Mouse (Mus musculus): ENCODE results near the gene Grk2.

The Grk2 gene

DNA sequence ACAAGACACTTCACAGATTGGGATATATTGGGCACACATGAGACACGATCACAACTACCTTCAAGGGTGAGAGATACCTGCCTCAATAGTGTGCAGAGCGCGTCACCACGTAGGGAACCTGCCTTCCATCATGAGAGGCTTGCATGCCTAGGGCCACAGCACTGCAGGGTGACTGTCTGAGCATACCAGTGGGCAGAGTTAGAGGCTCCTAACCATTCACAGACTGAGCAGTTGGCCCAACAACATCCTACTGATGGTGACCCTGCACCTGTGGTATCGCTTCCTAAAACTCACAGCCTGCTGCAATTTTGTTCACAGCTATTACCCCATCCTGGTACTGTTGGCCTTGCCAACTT, 2.4 kb downstream of the Grk2 start:
- in situ Hi-C loops (cut with MseI, MboI): loop anchor here (5.0 kb wide), 2 partner anchors 36 to 41 kb away; partner anchors contain the start of gene Ssh3 (in 1 of the 2)

DNA sequence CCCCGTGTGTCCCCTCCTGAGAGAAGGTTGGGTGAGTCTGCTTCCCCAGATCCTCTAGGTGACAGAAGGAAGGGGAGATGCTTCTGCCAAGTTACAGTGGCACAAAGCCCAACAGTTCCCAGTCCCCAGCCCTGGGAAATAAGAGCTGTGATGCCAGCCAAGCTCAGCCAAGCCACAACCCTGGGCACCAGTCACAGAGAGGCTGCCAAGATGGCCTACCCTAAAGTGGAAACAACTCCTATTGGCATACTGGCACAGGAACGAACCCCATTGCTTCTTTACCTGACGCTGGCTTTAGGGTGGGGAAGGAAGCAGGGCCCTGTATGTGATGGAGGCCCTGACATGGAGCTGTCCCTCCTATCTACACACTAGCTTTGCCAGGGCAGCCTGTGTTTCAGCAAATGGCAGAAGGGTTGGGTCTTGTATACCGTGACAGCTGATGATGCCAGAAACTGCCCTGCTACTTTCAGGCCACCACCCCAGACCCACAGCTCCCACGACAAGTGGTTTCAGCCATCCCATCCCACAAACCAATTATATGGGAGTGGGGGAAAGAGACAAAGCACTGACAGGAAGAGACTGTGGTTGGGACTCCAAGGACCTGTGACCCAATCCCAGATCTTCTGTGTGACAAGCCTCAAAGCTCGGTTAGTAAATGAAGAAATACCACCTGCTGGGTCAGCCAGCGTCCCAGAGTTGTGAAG, 2.9 kb downstream of the Grk2 start:
- in situ Hi-C loops (cut with MseI, MboI): loop anchor here (5.0 kb wide), 2 partner anchors 36 to 41 kb away; partner anchors contain the start of gene Ssh3 (in 1 of the 2)

DNA sequence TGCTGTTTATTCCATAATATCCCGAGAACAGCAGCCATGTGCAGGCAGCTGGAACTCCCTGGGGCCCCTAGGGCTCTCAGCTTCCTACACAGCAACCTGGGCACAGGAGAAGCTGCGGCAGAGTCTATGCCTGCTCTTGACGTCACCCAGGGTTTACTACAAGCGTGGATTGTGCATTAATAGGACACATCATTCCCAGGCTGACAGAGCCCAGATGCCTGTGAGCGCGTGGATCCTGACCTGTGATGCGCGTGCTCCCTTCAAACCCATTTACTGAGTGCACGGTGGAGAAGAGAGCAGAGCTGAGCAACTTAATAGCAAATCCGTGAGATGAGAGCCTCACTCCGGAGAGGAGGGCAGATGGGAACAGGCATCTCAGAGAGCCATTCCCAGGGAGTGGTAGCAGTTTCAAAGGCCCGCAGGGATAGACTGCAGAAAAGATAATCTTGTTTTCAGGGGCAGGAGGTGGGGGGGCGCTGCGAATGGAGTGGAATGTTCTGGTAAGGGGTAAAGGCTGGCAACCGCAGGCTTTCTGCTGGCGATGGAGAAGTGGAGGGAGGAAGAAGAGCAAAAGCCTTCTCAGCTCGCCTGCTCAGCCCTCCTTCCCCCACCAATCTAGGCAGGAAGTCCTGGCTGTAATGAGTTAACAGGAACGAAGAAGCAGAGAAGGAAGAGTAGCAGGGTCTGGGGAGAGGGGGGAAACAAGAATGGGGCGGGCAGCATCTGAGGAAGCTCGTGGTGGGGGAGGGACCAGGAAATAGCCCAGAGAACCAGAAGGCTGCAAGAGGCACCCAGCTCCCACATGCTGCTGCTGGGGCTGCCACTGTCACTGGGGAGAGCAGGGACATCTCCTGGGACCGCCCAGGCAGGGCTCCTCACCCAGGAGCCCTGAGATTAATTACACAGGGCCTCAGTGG, 4.0 kb downstream of the Grk2 start:
- in situ Hi-C loops (cut with MseI, MboI): loop anchor here (5.0 kb wide), 2 partner anchors 35 to 40 kb away; partner anchors contain the start of gene Ssh3 (in 1 of the 2)

DNA sequence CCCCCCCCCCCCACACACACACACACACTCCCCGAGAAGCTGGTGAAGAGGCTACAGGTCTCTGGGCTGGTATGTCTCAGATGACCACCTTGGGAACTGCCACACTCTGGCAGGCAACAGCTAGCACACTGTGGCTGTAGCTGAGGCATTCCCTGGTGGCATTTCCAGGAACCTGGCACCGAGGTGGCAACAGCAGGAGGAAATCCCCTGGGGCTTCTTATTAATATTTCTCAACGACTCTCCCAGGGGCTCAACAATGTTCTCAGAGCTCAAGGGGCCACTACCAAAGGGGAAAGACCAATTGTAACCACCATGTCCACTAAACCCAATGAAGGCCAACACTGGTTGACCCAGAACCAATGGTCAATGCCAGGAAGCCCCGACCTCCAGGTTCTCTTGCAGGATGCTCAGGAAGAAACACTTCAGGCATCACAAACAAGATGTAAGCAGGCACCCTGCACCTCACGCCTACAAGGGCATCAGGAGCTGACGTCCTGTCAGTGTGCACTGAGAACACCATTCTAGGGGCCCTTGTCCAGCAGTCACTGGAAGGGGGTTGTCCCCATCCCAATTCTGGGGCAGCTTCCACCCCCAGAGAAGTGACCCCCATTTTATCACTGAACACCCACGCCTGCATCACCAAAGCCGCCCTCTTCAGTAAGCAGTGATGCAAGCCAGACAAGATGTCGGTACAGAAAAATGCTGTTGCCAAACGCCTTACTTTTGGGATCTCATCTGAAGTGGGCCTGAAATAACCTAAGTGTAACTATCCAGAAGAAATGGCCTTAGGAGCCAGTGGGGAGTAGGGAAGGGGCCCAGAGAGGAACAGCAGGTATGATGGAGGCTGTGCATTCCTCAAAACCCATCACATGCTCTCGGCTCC, 4.9 kb downstream of the Grk2 start:
- in situ Hi-C loops (cut with MseI, MboI): loop anchor here (5.0 kb wide), 2 partner anchors 34 to 39 kb away; partner anchors contain the start of gene Ssh3 (in 1 of the 2)

DNA sequence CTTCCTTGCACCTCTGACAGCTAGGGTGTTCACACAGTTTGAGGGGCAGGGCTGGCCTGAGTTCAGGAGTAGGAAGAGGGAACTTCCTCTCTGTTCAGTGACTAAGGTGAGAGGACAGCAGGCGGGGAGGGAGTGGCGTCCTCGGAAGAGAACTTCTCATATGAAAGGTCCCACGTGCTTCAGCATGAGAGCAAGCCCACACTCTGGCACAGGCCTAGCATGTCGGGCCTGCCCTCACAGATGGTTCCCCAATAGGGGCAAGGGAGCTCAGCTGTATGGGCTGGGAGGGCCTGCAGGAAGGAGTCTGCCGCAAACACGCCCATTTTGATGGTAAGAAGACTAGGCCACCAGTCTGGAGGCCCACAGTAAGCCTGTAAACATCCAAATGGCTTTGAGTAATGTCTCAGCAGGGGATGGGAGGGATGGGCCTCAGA, 5.7 kb downstream of the Grk2 start:
- in situ Hi-C loops (cut with MseI, MboI): loop anchor here (5.0 kb wide), 2 partner anchors 33 to 38 kb away; partner anchors contain the start of gene Ssh3 (in 1 of the 2)

DNA sequence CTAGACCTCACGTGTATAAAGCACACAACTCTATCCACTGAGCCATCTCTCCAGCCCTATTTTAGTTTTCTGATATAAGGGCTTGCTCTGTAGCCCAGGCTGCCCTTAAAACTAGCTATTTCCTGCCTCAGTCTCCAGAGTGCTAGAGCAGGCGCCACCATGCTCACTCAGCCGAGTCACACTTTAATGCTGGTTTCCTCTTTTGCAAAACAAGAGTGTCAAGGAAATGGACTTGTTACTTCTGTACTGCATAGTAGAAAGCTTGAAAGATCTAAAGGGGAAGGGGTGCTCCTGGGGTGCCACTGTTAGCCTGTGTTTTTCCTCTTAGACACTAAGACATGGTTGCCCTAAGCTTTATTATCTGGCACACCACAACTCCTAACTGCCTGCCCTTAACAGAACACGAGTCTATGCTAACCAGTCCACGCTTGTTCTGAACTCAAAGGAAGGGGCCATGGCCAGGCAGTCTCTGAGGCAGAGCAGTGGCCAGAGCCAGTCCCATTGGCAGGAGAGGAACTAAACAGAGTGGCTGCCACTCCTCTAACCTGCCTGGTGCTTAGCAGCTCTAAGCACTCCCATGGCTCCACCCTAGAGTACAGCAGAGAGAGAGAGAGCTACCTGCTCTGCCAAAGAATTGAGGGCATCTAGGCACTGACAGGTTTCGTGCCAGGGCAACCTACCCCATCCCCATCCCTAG, 6.3 kb downstream of the Grk2 start:
- in situ Hi-C loops (cut with MseI, MboI): loop anchor here (5.0 kb wide), 2 partner anchors 32 to 37 kb away; partner anchors contain the start of gene Ssh3 (in 1 of the 2)

DNA sequence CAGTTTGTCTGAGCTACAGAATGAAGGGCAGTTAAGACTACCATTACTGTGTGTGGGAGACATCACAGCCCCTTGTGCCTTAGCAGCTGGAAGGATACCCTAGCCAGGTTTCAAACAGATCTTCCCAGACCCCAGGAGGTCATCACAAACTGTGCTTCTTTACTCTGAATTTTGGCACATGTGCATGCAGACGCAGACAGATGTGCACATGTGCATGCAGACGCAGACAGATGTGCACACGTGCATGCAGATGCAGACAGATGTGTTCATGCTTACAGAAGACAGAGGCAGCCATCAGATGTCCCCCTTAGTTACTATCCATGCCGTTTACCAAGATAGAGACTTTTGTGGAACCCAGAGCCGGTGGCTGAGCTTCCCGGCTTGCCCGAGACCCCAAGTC, 6.9 kb downstream of the Grk2 start:
- in situ Hi-C loops (cut with MseI, MboI): no loop called here

DNA sequence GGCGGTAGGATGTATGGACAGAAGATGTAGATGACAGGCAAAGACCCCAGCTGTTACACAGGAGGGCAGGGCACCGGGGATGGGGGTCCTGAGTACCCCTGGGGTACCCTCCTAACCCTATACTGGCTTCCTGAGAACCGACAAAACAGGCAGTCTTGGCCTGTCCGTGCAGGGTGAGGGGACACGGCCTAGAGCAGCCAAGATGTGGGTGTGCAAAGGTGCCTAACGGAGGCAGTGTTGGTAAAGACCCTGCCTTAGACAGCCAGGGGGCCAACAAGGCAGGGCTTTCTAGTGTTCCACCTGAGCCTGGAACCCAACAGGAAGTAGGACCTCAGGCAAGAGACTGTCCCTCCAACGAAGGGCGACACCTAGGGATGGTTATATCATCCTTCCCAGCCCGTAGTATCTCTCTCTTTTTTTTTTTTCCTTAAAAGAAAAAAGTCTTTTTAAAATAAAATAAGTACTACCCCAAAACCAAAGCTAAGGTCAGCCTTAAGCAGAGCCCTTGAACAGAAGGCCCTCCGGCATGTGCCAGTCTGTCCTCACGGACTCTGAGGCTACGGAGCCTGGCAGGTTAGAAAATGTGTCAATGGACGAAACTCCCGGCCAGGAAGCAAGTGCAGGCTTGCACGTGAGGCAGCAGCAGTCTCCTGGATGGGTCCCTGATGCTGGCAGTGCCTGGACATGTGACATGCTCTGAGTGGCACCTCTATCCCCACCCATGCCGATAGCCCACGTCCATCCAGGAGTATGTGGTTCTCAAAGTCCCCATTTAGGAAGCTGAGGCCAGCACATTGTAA, 7.5 kb downstream of the Grk2 start:
- in situ Hi-C loops (cut with MseI, MboI): no loop called here

DNA sequence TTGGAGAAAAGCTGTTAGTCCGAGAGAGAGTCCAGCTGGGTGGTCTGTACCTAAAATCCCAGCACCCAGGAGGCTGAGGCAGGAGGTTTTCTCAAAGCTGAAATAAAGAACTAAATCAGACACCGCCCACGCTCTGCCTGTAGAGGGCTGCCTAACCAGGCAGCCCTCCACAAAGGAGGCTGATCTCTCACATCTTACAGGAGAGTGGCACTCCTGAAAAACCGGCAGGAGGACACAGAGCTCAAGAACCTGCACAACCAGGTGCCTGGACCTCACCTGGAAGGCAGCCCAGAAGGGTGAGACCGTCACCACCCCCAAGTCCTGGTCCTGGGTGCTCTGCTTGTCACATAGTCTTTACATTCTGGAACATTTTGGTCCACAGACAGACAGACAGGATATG, 8.2 kb downstream of the Grk2 start:
- in situ Hi-C loops (cut with MseI, MboI): no loop called here

DNA sequence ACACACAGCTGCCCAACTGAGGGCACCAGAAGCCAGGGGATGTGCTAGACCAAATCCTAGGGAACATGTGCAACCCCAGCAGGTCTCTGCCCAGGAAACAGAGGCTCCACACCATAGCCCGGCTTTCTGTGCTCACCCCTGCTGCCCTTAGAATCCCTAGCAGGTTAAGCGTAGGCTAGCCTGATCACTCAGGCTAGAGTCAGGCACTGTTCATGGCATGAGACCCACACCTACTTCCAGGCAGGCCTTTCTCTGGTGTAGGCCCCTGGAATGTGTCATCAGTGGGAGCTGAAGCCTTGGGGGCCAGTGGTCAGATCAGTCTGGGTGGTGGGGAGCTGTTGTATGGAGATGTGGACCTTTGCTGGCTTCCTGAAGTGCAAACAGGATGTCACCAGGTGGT, 9.4 kb downstream of the Grk2 start:
- in situ Hi-C loops (cut with MseI, MboI): no loop called here

DNA sequence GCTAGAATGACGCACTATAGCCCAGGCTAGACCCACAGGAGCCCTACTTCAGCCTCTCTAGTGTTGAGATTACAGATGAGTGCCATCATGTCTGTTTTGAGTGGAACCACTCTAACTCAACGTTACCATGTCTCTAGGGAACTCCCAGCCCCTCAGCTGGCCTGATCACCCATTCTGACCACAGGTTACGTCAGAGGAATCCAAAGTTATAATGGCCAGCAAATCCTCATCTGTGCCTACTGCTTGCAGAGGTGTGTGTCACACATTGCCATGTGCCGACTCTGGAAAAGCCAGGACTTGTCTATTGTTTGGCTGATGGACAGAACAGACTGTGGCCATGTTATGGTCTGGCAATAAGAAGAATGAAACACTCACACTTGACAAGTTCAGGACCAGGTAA, 10.6 kb downstream of the Grk2 start:
- in situ Hi-C loops (cut with MseI, MboI): no loop called here

DNA sequence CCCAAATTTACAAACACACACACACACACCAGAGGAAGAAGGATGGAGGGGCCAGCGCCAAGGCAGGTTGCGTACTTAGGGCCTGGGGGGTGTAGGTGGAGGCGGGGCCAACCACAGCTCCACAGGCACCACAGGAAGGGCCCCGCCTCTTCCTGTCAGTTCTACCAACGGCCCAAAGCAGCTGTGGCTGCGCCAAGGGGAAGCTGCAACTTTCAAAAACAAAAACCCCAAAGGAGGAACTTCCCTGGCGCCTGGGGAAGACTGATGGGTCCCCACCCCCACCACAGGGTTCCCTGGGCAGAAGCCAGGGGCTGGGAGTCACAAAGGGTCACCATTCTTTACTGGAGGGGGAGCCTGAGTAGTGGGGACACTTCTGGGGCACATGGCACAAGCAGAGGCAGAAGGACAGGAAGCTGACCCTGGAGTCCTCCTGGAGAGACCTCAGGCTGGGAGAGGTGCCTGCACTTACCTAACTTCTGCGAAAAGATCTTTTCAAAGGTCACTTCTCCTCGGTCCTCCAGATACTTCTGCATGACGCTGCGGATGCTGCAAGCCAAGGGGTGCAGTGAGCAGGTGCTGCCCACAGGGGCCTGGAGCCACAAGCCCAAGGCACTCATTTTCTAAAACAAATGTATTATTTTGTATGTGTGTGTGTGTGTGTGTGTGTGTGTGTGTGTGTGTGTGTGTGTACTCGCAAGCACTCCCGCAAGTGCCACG, 11.5 kb downstream of the Grk2 start:
- in situ Hi-C loops (cut with MseI, MboI): no loop called here

DNA sequence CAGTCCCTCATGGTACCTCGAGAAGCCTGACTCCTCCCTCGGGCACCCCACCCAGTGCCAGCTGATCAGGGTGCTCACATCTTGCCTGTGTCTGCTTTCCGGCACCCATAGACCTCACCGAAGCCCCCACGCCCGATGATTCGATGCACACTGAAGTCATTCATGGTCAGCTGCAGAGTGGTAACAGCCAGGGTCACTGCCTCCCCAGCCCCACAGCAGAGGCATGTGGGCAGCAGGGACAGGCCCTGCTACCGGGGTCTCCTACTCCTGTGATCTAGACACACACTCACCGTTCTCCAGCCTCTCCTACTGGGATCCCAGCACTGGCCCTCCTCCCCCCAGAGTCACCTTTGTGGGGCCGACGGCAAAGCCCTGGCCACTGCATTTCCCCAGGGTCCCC, 14.9 kb downstream of the Grk2 start:
- in situ Hi-C loops (cut with MseI, MboI): no loop called here

DNA sequence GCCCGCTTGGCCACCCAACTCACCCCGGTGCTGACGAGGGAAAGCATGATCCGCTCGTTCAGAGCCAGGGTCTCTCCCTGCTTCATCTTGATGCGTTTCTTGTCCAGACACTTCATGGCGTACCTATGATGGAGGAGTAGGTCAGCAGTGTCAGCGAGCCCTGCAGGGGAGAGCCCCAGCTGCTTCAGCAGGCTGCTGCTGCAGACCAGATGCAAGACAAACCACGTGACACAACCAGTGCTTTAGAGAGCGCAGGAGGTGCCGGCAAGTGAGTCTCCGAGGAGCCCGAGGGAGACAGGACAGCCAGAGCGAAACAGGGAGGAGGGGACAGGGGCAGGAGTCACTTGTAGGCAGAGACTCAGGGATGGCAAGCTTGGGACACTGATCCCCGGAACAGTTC, 15.3 kb downstream of the Grk2 start:
- in situ Hi-C loops (cut with MseI, MboI): no loop called here

DNA sequence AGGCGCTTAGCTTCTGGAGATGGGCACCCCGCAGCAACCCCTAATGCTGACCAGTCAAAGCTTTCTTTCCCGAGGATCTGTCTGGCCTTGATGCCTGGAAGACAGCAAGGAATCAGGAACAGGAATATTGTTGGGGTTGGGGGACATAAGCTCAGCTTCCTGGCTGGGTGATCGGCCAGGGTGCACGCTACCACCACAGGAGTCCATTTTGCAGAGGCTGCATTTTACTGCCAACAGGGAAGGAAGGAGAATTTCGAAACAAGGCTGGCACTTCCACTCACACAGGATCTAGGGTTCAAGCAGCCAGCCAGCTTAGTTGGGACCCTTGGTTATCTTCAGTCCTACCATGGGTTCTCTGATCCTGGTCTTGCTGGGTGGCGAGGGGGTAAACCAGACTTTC, 22.4 kb downstream of the Grk2 start:
- in situ Hi-C loops (cut with MseI, MboI): no loop called here

DNA sequence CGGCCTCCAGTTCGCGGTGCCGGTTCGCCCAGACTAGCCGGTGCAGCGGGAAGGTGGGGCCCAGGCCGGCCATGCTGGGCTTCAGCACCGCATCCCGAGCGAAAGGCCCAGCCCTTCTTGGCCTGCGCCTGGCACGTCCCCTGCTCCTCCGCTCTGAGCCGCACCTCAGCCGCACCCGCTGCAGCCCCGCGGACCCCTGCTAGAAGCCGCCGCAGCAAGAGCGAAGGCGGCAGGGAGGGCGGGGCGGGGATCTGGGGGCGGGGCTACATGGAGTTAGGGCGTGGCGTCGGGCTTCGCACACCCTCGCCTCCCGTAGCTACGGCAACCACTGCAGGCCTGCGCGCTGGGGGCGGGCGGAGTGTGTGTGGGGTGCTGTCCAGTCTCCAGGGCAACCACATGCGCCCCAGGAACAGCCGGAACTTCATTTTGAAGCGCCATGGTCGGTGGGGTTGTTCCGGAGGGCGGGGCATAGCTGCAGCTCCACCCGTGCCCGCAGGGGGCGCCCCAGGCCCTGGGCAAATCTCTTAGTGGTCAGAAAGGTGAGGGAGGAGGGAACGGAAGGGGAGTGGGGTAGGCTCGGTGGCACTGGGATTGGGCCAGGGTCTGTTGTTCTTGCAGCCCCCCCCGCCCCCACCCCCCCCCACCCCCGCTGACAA, 23.0 kb downstream of the Grk2 start, which contains the start of gene Ankrd13d:
Gene Ankrd13d, minus strand, starts transcription at position 240 of the 656 bp plus-strand sequence.
- in situ Hi-C loops (cut with MseI, MboI): no loop called here

DNA sequence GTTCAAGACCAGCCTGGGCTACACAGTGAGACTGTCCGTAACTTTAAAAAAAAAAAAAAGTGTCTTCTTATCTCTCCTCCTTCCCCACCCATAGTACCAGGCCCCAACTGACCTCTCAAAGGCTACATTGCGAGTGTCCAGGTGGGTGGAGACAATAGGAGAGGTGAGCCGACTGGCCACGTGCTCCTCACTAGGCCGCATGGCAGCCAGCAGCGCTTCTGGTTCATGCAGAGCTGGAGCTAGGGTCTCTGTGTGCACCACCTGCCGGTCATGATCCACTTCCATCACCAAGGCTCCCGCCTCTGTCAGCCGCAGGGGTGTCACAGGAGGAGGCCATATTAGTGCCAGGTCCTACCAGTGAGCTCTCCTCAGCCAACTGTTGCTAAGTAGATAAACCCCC, 25.6 kb downstream of the Grk2 start:
- in situ Hi-C loops (cut with MseI, MboI): no loop called here

DNA sequence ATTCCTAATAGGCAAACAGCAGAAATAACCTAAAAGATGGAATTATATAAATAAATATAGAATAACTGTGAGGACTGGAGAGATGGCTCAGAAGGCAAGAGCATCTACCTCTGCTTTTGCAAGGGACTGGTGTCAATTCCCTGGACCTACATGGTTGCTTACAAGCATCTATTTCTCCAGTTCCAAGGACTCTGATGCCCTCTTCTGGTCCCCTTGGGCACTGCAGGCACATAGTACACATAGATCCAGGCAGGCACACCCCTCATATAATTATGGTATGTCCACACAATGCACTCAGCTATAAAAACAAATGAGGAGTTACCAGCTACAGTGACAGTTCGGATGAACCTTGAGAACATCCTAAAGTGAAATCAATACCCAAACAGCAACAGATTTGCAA, 26.5 kb downstream of the Grk2 start:
- in situ Hi-C loops (cut with MseI, MboI): no loop called here

DNA sequence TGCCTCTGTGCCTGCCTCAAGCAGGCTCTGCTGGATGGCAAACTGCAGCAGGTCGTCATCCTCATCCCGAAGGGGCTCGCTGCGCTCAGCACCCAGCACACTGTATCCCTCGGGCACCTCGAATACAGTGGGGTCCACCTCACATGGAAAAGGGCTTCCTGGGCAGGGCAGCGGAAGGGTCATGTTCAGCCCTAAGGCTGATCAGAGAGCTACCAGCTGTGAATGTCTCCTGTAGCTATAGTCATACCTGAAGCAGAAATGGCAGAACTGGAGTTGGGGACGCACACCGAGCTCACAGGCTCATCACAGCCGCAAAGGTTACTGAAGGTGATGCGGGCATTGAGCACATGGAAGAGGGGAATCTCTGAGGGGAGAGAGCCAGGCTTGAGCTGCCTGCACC, 35.0 kb downstream of the Grk2 start:
- in situ Hi-C loops (cut with MseI, MboI): no loop called here
